Mouse (Mus musculus): ENCODE measurements around the gene Zfp563.

The Zfp563 gene

GRCm38 (mm10) chr17:33089220-33089949, at the start of gene Zfp563:
TSS of gene Zfp563 (plus strand) at chr17:33089310.
- DNase-seq: peak; percentile 98

GRCm38 (mm10) chr17:33058791-33059190, 30.3 kb upstream of the Zfp563 start:
- no peak for DNase-seq

GRCm38 (mm10) chr17:33063001-33063400, 26.1 kb upstream of the Zfp563 start:
- no peak for DNase-seq

DNA sequence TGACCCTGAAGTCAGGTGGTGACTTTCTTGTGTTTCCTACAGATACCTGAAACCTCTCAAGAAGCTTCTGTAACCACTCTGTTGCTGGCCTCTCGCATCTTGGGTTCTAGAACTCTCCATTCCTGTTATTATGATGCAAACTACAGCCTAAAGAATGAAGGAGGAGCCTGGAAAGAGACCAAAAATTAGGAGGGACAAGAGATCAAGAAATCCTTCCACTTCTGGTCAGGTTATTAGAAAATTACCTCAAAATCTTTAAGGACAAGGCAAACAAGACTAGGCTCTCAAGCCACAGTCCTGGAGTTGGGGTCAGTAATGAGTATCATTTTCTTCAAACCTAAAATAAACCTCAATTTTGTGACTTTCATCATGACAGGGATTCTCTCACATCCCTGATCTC, 21.2 kb upstream of the Zfp563 start, which contains the start of gene 4921501E09Rik:
Gene 4921501E09Rik, minus strand, starts transcription at position 101 of the 400 bp plus-strand sequence.
- DNase-seq: no peak

- DNase-seq: no peak
Observed at GRCm38 (mm10) chr17:33091630-33092029, 2.5 kb downstream of the Zfp563 start.

- peak; percentile 94 for DNase-seq
Observed at GRCm38 (mm10) chr17:33092391-33093193, 3.5 kb downstream of the Zfp563 start.

GRCm38 (mm10) chr17:33097396-33097795, 8.3 kb downstream of the Zfp563 start:
- no peak for DNase-seq

- peak; percentile 63 for DNase-seq
Observed at GRCm38 (mm10) chr17:33124546-33124945, 35.4 kb downstream of the Zfp563 start.

DNA sequence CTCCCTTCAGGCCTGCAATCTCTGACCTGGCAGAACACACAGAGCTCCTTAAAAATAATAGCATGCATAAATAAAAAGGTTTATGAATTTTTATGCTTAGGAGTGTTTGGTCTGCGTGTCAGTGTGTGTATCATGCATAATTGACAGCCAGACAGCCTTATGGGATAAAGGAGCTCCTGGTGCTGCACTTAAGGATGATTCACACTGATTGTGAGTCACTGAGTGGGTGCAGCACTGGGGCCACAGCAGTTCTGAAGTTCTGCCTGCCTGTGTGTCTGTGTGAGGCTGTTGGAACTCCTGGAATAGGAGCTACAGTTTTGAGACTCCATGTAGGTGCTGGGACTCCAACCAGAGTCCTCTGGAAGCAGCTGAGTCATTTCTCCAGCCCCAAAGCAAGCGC, 37.1 kb downstream of the Zfp563 start:
- DNase-seq: no peak

GRCm38 (mm10) chr17:33139261-33139820, 50.2 kb downstream of the Zfp563 start, which contains the start of gene Morc2b:
TSS of gene Morc2b (minus strand) at chr17:33139683.
- no peak for DNase-seq
